Mouse (Mus musculus): ENCODE results near the gene Gm20517.
A peak's percentile ranks its signal among the peaks of the same experiment; 100 is the strongest.
"Not testable (repeated sequence)": the region's sequence is repeated elsewhere in the genome, so short reads cannot be mapped to it uniquely, and the experiment has no call there.

Gm20517 gene

DNA sequence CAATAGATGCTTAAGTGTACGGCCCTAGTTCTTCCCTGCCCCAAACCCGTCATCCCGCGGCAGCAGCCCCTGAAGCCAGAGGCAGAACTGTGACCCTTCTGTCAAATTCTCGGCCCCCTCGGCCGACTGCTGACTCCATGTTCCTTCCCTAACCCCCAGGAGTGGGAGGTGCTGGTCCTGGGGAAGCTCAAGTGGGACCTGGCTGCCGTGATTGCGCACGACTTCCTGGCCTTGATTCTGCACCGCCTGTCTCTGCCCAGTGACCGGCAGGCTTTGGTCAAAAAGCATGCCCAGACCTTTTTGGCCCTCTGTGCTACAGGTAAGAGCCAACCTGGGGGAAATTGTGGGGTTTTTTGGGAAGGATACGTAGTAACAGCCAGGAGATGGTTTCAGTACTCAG lies 14.1 kb upstream of the Gm20517 start:
- no peak for DNase-seq

DNA sequence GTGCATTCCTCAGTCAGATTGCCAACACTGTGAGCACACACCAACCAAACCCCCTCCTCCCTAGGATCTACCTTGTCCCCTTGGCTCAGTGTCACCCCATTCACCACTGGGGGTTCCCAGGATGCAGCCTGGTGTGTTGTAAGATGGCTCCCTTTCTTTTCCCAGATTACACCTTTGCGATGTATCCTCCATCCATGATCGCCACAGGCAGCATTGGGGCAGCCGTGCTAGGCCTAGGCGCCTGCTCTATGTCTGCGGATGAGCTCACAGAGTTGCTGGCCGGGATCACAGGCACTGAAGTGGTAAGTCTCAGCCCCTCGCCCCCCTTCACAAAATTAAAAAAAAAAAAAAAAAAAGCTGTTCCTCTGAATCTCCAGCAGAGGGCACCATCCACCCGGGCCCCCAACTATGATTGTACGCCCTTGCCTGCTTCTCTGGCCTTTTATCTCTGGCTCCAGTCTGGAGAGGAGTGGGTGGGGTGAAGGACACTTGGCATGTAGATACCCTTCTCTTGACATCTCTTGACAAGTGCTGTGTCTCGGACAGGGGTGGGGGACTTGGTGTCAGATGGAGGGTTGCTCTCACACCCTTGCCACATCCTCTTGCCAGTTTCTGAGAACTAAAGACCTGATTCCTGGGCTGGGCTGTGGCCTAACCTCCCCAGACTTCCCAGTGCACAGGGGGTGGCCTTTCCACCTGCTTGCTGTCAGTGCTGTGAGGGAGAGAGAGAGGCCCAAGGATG lies 13.4 kb upstream of the Gm20517 start:
- DNase-seq: peak; percentile 68 to 73

DNA sequence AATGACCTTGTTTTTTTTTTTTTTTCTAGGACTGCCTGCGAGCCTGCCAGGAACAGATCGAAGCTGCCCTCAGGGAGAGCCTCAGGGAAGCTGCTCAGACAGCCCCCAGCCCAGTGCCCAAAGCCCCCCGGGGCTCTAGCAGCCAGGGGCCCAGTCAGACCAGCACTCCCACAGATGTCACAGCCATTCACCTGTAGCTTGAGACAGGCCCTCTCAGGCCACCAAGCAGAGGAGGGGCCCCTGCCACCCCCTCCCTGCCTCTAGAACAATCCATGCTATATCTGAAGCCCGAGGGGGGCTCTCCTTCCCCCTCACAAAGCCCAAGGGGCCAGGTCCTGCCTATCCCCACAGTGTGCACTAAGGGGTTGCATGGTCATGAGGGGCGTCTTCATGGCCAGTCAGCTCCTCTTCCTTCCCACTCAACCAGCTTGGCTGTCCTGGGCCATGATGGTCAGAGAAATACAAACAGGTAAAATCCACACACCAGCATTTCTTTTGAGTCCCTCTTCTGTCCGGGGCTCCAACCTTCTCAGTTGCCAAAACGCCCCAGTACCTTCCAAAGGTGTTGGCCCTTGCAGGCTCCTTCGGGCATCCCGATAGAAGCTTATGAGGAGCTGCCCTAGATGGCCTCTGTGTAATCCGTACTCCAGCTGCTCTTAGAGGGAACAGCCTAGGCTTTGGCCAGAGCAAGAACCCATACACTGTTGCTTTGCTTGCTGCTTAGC lies 12.6 kb upstream of the Gm20517 start:
- DNase-seq: not testable (repeated sequence)

DNA sequence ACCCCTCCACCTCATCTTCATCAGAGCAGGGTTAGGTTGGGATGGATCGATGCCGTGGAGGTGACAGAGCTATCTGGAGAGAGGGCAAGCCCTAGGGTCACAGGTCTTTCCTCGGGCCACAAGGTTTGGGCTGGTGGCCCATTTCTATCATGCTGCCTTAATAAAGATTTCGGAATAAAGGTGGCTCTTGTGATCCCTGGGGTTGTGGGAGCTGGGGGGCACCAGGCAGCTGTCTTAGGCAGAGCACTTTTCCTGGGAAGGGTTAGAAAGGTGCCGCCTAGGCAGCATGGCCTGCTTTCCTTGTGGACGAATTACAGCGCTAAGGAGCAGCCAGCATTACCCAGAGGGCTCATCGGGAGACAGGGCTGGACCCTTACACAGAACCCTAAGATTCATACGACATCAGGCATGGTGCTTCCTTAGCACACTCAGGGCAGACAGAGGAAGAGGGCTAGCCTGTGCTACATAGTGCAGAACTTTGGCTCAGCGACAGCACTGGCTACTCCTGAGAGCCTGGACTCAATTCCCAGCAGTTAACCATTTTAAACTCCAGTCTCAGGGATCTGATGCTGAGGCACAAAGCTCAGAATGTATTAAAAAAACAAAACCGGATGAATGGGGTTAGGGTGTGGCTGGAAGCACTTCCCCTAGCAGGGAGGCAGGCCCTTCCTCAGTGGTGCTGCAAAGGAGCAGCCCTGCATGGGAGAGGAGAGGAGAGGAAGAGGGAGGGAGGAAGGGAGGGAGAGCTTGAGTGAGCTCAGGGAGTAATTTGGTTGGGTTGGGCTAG lies 11.7 kb upstream of the Gm20517 start:
- peak; percentile 26 to 28 for DNase-seq

DNA sequence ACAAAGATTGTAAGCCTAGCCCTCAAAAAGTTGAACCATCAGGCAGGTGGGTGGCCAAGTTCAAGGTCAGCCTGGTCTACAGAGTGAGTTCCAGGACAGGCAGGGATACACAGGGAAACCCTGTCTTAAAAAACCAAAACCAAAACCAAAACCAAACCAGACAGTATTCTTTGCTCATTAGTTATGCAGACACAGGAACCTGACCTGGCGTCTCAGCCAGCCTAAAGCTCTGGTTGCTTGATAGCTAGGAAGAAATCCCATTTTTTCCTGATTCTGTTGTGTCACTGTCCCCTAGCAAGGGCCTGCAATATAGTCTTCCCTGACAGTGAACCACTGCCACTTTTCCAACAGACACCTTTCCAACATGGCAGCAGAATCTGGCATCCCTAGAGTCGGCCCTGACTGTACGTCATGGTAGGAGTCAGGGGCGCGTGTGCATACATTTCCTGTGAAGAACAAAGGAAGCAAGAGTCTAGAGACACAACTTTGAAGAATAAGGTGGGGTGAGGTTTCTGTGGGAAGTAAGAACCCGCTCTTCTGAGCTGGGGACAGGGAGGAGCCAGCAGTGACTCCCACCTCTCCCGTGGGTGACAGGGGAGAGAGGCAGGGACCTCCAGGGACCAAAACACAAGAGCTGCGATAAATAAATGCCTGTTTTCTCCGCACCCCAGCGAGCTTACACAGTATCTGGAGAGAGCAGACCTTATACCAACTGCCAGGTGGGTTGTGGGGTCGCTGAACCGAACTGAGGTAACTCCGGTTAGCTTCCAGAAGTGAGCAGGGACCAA lies 10.6 kb upstream of the Gm20517 start:
- peak in 1 of 2 experiments; percentile 36 for DNase-seq

DNA sequence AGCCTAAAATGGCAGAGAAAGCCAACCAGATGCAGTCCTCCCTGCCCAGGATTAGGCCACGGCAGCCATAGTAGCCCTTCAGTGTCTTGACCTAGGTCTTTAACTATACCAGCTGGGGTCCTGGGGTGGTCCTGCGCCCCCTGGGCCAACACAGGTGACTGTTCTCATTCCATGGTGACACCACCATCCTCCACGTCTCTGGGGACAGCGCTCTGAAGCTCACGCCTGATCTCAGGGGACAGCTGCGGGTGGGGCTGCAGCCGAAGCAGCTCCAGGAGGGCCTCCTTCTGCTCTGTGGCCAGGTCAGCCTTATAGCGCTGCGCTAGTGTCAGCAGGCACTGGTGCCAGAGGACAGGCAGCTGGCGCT lies 10.0 kb upstream of the Gm20517 start:
- no peak for DNase-seq

DNA sequence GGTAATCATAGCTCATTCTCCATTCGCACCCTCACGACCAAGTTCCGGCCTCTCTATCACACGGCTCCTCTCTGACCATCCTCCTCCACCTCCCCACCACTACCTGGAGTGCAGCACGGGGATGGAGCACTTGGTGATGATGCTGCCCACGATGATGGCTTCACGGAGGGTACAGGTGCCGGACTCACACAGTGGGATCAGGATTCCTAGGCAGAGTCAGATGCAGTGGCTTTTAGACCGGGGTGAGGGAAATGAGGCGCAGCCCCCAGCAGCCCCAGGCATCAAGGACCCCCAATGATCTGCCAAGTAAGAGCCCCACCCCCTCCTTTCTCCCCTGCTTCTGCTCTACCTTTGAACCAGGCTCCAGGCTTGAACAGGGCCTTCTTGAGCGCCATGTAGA lies 9.1 kb upstream of the Gm20517 start:
- no peak for DNase-seq

DNA sequence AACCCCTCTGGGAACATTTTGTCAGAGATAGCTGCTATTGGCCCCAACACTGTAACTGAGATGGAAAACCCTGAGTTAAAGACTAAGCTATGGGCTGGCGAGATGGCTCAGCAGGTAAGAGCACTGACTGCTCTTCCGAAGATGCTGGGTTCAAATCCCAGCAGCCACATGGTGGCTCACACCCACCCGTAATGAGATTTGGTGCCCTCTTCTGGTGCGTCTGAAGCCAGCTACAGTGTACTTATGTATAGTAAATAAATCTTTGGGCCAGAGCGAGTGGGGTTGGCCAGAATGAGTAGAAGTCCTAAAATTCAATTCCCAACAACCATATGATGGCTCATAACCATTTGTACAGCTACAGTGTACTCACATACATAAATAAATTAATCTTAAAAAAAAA lies 5.2 kb upstream of the Gm20517 start:
- peak; percentile 36 to 40 for DNase-seq

DNA sequence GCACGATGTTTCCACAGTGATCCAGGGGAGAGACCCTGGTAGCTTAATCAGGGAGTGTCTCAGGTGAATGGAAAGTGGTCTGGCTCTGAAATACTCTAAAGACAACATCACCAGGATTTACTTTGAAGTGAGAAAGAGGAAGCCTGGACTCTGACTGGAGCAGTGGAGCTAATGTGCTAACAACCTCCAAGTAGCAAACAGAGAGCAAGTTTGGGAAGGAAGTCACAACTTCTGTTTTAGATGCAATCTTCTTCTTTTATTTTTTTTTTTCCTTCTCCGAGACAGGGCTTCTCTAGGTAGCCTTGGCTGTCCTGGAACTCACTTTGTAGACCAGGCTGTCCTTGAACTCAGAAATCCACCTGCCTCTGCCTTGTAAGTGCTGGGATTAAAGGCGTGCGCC lies 2.2 kb upstream of the Gm20517 start:
- no peak for DNase-seq

DNA sequence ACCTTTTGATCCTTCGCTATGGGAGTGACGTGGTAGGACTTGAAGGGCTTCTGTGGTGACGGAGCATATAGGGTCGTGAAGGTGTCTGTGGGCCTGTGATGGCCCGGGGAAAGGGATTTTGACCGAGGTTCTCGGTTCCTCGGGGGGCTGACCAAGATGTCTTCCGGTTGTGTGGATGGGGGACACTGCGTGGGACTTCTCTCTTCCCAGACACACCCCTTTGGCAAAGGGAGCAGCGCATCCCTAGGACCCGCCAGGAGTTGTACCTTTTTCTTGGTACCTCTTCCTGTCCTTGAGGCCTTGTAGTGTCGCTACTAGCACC lies 233 bp downstream of the Gm20517 start:
- no peak for DNase-seq

DNA sequence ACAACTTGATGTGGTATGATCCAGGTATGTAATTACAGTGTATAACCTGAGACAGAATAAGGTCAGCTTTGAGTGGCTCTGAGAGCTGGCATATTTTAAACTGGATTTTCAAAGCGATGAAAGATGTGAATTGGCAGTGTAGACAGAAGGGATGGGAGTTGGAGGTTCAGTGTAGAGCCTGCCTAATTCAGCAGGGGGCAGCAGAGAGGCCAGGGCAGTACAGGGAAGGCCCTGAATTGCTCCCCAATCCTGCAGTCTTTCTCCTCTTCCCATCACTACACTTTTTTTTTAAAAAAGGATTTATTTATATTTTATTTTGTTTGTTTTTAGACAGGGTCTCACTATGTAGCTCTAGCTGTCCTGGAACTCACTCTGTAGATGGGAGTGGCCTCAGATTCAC lies 2.6 kb downstream of the Gm20517 start:
- peak; percentile 66 to 67 for DNase-seq

DNA sequence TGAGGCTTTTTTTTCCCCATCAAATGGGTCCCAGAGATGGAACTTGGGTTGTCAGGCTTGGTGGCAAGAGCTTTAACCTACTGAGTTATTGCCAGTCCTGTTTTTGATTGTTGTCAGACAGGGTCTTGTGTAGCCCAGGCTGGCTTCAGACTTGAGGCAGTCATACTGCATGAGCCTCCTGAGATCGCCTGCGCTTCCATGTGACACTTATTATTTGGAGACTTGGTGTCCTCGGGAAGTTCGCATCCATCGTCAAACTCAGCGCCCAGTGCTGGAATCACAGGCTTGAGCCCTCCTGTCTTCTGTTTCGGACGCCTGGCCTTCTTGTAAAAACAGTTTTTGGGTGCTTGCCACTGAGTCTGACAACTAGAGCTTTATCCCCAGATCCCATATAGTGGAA lies 4.7 kb downstream of the Gm20517 start:
- no peak for DNase-seq

DNA sequence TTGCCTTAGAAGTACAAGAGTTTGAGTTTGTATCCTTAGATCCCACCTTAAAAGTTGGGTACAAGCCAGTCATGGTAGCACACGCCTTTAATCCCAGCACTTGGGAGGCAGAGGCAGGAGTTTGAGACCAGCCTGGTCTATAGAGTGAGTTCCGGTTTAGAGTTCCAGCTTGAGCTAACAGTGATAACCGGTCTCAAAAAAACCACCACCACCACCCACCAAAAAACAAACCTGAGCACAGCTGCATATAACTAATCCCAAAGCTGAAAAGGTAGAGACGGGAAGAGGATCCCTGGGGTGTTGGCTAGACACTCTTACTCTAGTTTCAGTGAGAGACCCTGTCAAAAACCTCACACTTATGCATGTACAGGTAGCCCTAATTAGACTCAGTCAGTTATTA lies 5.3 kb downstream of the Gm20517 start:
- no peak for DNase-seq

DNA sequence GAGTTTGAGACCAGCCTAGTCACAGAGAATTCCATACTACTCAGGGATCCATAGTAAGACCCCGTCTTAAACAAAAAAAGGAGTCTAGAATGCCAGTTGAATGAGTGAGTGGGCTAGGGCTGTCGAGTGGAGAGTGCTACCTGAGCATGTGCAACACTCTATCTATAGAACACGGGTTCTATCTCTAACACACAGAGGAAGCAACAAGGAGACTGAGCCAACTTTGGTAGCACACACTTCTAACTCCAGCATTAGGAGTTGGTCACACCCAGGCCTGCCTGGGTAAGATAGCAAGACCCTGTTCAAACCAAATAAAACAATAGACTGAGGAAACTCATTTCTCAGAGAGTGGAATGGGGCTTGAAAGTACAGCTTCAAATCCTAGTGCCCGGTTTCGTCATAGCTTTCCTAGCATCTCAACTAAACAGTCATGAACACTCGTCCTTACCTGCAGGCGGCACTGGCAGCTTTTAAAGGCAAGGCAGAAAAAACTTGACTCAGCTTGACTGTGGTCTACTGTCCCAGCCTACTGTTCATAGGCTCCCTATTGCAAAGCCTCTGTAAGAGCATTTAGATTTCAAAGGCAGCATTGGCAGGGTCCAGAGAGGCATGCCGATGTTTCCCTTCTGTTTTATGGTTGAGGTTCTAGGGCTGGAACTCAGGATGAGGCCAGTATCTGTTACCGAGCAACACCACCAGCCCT lies 6.4 kb downstream of the Gm20517 start:
- DNase-seq: no peak

DNA sequence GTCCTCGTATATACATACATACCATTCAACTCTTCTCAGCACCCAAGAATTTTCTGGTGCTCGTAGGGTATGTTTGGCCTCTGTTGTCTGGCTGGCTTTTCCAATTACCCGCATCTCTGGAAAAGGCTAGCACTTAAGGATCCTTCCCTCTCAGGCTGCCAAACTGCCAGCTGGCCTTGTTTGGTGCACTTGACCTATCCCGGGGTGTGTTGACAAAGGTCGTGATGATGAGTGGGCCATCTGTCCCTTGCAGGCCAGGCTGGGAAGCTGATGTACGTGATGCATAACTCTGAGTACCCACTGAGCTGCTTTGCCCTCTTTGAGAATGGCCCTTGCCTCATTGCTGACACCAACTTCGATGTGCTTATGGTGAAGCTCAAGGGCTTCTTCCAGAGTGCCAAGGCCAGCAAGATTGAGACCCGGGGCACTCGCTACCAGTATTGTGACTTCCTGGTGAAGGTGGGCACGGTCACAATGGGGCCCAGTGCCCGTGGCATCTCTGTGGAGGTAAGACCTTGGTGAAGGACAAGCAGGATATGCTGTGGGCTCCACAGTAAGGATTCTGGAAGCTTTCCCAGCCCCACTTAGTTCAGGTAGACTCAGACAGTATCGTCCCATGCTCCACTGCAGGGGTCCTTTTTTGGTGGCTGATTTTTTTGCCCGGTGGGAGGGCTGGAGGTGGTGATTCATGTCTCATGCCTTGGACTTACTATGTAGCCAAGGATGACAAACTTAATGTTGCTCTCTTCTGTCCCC lies 7.3 kb downstream of the Gm20517 start:
- DNase-seq: no peak

DNA sequence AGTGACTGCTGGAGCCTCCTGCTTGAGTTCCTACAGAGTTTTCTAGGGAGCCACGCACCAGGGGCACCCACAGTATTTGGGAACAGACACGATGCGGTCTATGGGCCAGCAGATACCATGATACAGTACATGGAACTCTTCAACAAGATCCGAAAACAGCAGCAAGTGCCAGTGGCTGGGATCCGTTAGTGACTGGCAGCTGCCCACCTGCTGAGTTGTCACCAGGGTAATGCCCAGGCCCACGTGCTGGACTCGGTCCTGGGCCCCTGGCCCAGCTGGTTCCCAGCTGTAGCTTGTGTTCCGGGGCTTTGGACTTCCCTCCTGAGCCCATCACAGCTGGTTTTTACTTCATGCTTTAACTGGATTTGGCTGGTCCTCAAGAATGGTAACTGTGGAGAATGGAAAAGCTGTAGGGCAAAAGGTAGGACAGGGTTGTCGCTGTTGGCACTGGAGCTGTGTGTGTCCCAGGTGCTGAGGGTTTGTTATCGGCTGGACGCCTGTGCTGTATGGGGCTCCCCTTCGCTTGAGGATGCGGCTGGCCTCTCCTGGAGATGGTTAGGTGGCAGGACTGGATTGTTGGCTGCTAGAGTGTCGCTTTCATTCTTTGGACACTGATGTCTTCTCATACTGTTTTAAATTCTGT lies 11.6 kb downstream of the Gm20517 start:
- no peak for DNase-seq

DNA sequence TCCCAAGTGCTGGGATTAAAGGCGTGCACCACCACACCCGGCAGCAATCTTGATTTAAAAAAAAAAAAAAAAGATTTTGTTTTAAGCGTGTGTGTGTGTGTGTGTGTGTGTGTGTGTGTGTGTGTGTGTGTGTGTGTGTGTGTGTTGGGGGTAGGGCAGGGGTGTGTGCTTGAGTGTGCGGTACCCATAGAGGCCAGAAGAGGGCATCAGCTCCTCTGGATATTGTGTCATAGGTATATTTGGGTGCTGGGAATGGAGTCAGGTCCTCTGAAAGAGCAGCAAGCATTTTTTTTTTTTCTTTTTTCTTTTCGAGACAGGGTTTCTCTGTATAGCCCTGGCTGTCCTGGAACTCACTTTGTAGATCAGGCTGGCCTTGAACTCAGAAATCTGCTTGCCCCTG lies 13.2 kb downstream of the Gm20517 start:
- not testable (repeated sequence) for DNase-seq

DNA sequence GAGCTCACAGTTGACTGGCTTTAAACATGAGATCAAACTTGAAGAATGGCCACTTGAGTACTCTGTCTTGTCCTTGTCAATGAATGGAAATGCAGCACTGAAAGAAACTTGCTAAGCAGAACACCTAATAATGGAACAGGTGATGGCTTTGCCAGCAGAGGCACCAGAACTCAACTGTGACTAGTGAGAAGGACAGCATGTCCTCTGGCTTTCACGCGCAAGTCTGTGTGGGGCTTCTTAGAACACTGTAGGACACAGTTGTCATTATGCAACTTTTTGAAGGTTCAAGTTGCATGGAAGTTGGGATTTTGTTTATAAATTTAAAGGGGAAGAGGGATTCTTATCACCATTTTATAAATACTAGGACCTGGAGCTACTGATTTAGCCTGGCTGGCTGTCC lies 13.7 kb downstream of the Gm20517 start:
- DNase-seq: no peak

DNA sequence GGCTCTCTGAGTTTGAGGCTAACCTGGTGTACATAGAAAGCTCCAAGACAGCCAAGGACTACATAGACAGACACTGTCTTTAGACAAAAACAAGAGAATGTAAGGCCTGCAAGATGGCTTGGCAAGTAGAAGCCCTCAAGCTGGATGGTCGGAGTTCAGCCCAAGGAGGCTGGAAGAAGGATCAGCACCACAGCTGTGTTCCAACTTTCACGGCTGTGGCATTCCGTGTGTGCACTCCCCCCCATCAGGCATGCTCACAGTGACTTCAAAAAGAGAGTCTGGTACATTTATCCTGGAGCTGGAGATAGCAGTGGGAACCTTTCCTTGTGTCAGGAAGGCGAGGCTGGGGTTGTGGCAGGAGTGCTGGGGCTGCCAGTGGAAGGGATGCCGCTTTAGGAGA lies 14.6 kb downstream of the Gm20517 start:
- DNase-seq: no peak

DNA sequence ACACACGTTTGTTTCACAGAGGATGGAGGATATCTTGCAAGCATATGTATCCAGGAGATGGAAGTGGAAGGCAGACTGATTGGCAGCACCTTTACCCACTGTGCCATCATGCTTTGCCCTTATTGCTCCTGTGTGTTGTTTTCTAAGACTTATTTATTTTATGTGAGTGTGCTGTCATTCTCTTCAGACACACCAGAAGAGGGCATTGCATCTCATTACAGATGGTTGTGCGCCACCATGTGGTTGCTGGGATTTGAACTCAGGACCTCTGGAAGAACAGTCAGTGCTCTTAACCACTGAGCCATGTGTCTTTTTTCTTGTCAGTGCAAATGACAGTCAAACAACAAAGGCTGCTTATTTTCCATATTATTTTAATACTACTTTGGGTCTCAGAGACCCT lies 16.4 kb downstream of the Gm20517 start:
- no peak for DNase-seq

All from B cell, adult 2 months (primary cell).